Mouse (Mus musculus) testis, adult 2 months (tissue): ENCODE results near the gene Ccdc9.
"Not testable (repeated sequence)": the region's sequence is repeated elsewhere in the genome, so short reads cannot be mapped to it uniquely, and the experiment has no call there.

Experiments
- CTCF ChIP-seq: fragments of 200-500 bp; IDR thresholded peaks from 2 replicates; pipeline ENCODE4 v1.5.1; 2012; ENCODE audit warnings: low read depth, mild to moderate bottlenecking, inconsistent platforms, low read length, moderate library complexity; ENCODE audit not compliant: control insufficient read depth, insufficient read depth, insufficient replicate concordance
- POLR2A ChIP-seq: fragments of 200-500 bp; IDR thresholded peaks from 2 replicates; pipeline ENCODE4 v1.6.1; 2012; ENCODE audit warnings: low read depth, mild to moderate bottlenecking, inconsistent platforms, low read length, moderate library complexity; ENCODE audit not compliant: control insufficient read depth

DNA sequence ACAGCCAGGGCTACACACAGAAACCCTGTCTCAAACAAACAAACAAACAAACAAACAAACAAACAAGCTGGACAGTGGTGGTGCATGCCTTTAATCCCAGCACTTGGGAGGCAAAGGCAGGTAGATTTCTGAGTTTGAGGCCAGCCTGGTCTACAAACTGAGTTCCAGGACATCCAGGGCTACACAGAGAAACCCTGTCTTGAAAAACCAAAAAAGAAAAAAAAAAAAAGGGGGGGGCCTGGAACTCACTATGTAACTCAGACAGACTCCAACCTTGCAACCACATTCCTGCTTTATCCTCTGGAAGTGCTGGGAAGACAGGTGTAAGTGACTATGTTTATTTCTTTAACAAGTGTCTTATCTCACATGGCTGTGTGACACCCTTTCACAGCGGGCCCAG, 21.5 kb upstream of the Ccdc9 start, which contains the start of gene Bbc3:
- not testable (repeated sequence) for TF ChIP-seq CTCF, POLR2A
